Mouse (Mus musculus): ENCODE results near the gene Sirt2. TPM values are rescaled to one million over a fixed set of nuclear protein-coding genes. Genes with fewer than 3 reads are reported as not detected.

The Sirt2 gene
- total and polyA plus RNA-seq, 3 experiments = 34.1 to 103 (median 60.0) TPM

DNA sequence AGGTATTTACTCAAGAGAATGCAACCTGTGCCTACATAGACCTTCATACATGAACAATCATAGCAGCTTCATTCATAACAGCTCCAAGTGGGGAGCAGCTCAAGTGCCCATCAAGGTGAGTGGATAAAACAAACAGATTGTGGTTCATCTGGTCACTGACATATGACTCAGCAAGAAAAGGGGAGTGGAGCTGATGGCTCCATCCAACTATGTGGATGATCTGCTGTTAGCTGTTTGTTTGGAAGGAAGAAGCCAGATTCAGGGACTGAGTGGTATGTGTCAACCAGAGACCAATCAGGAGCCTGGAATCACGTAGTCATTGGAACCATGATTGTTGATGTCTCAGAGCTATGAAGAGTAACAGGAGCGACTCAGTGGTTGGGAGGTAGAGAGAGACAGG, 41.9 kb upstream of the Sirt2 start:
- peaks cover 7% of the 10 kb centered on the region; the same call in 1 of the 2 replicates for H3K27me3 ChIP-seq (ENCODE audit: insufficient read depth, low read length)
- no peaks in the 10 kb centered on the region for H3K4me1 ChIP-seq (ENCODE audit: insufficient read depth, low read depth, low read length)
- H3K36me3 ChIP-seq (replicated peaks) = no peaks in the 10 kb centered on the region
- H3K9me3 ChIP-seq (replicated peaks) = peaks cover 4% of the 10 kb centered on the region
- no peak overlapping the region for H3K4me3 ChIP-seq (ENCODE audit: low read depth, low read length)
- TF ChIP-seq TAL1 (conservative IDR thresholded peaks at IDR 0.05; ENCODE audit: low read depth, low read length) = no peak
- TF ChIP-seq CTCF (IDR thresholded peaks at IDR 0.05; ENCODE audit: low read depth, low read length) = no peak
- TF ChIP-seq POLR2AphosphoS5 (IDR thresholded peaks at IDR 0.05; ENCODE audit: insufficient replicate concordance, low read depth, low read length) = no peak
- TF ChIP-seq GATA2 (IDR thresholded peaks at IDR 0.05; ENCODE audit: borderline replicate concordance, low read depth, low read length) = no peak
- no peak for TF ChIP-seq GATA1 (IDR thresholded peaks at IDR 0.05; ENCODE audit: borderline replicate concordance, low read length)
- DNase-seq (ENCODE audit: low spot score) (no peak), ATAC-seq (ENCODE audit: extremely low read depth, insufficient number of reproducible peaks, low FRiP score, poor library complexity, severe bottlenecking) (no peak)

DNA sequence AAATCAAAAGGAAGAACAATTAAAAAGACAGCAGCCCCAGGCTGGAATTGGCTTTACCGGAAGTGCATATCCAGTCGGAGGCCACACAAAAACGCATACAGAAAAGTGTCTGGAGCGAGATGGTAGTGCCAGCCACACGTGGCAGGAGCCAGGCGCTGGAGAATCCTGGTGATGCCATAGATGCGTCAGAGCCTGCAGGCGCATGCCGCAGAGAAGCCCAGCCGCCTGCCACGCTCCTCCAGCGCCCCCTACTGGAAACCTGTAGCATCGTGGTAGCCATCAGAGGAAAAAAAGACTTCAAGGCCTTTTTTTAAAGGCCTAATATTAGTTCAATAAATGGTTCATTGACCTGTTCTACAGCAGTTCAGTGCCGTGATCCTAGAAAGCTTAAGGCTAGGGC, 39.9 kb upstream of the Sirt2 start:
- Histone ChIP-seq H3K4me1 (ENCODE audit: insufficient read depth, low read depth, low read length) (no peaks in the 10 kb centered on the region), H3K4me3 (ENCODE audit: low read depth, low read length) (no peak overlapping the region), H3K27me3 (ENCODE audit: insufficient read depth, low read length) (peaks cover 7% of the 10 kb centered on the region; the same call in 1 of the 2 replicates), H3K36me3 (replicated peaks) (no peaks in the 10 kb centered on the region), H3K9me3 (replicated peaks) (peaks cover 4% of the 10 kb centered on the region)
- DNase-seq (ENCODE audit: low spot score) (no peak), ATAC-seq (ENCODE audit: extremely low read depth, insufficient number of reproducible peaks, low FRiP score, poor library complexity, severe bottlenecking) (no peak)
- TF ChIP-seq CTCF (IDR thresholded peaks at IDR 0.05; ENCODE audit: low read depth, low read length) = no peak
- no peak for TF ChIP-seq GATA1 (IDR thresholded peaks at IDR 0.05; ENCODE audit: borderline replicate concordance, low read length)
- TF ChIP-seq POLR2AphosphoS5 (IDR thresholded peaks at IDR 0.05; ENCODE audit: insufficient replicate concordance, low read depth, low read length) = no peak

DNA sequence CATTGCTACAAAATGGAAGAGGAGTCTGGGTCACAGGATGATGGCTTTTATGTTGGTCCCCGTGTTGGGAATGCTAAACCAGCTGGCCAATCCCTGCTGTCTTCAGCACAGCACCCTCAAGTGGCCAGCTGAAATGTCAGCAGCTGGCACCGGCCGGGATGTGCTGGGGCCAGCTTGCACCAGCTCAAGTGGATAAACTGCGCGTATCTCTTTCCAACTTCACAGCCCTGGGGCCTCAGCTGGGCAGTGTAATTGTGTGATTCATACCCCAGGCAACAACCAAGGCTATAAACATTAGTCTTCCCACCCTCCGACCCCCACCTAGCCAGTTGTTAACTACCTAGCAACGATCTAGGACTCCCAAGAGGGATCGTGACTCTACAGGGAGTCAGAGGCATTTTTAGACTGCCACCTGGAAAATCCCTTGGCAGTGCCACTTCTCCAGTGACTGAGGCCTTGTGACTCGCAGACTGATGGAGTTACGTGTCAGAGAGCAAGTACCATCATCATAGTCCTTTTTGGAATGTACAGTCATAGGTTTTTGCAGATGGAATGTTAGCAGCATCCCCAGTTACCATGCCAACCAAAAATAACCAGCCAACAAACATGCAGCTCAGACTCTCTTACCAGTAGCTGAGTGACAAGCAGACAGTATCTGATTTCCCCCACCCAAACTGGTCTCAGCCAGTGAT, 38.7 kb upstream of the Sirt2 start:
- TF ChIP-seq GATA1 (IDR thresholded peaks at IDR 0.05; ENCODE audit: borderline replicate concordance, low read length) (no peak), POLR2AphosphoS5 (IDR thresholded peaks at IDR 0.05; ENCODE audit: insufficient replicate concordance, low read depth, low read length) (no peak), GATA2 (IDR thresholded peaks at IDR 0.05; ENCODE audit: borderline replicate concordance, low read depth, low read length) (no peak), CTCF (IDR thresholded peaks at IDR 0.05; ENCODE audit: low read depth, low read length) (no peak), TAL1 (conservative IDR thresholded peaks at IDR 0.05; ENCODE audit: low read depth, low read length) (no peak)
- ATAC-seq (ENCODE audit: extremely low read depth, insufficient number of reproducible peaks, low FRiP score, poor library complexity, severe bottlenecking) = no peak
- H3K36me3 ChIP-seq (replicated peaks) = no peaks in the 10 kb centered on the region
- no peak overlapping the region for H3K4me3 ChIP-seq (ENCODE audit: low read depth, low read length)
- peaks cover 11% of the 10 kb centered on the region for H3K9me3 ChIP-seq (replicated peaks)
- no peak for DNase-seq (ENCODE audit: low spot score)
- peaks cover 7% of the 10 kb centered on the region; the same call in 1 of the 2 replicates for H3K27me3 ChIP-seq (ENCODE audit: insufficient read depth, low read length)
- H3K4me1 ChIP-seq (ENCODE audit: insufficient read depth, low read depth, low read length) = no peaks in the 10 kb centered on the region

DNA sequence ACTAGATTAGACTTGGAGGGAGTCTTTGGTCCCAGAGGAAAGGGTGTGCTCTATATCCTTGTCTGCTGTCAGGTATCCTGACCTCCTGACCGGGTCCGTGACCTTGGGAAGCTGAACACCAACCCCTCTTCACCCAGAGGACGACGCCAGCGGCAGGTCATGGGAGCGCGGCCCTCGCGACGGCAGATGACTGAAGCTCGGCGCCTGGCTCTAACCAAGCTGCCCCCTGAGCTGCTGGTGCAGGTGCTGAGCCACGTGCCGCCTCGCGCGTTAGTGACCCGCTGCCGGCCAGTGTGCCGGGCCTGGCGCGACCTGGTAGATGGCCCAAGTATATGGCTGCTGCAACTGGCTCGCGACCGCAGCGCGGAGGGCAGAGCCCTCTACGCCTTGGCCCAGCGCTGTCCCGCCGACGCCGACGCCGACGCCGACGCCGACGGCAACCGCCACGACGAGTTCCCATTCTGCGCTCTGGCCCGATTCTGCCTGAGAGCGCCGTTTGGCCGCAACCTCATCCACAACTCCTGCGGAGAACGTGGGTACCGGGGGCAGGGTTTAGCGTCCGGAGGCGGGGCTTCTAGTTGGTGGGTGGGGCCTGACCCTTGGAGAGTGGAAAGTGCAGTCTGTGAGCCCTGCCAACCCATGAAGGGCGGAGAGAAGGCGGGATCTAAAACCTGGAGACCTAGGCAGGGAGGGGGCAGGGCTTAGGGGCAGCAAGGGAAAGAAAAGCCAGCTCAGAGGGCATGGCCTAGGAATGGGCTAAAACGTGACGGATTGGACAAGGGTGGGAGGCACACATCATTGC, 34.0 kb upstream of the Sirt2 start:
- no peak for TF ChIP-seq POLR2AphosphoS5 (IDR thresholded peaks at IDR 0.05; ENCODE audit: insufficient replicate concordance, low read depth, low read length)
- ATAC-seq (ENCODE audit: extremely low read depth, insufficient number of reproducible peaks, low FRiP score, poor library complexity, severe bottlenecking) (no peak), DNase-seq (ENCODE audit: low spot score) (no peak)
- peaks cover 8% of the 10 kb centered on the region; the same call in 1 of the 2 replicates for H3K27me3 ChIP-seq (ENCODE audit: insufficient read depth, low read length)
- H3K4me3 ChIP-seq (ENCODE audit: low read depth, low read length) = no peak overlapping the region
- peaks cover 9% of the 10 kb centered on the region for H3K9me3 ChIP-seq (replicated peaks)
- peaks cover 3% of the 10 kb centered on the region; the same call in 1 of the 2 replicates for H3K4me1 ChIP-seq (ENCODE audit: insufficient read depth, low read depth, low read length)
- peaks cover 5% of the 10 kb centered on the region for H3K36me3 ChIP-seq (replicated peaks)

DNA sequence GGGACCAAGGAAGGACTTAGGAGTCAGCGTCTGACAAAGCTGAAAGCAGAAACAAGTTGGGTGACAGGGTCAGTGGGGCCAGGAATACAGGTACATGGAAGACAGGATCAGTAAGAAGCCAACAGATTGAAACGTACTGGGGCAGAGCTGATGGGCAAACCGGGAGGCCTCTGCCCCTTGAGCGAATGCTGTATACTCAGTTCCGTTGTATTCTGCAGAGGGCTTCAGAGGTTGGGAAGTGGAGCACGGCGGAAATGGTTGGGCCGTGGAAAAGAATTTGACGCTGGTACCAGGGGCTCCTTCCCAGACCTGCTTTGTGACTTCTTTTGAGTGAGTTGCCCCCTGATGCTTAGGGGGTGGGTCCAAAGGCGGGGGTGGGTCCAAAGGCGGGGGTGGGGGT, 33.3 kb upstream of the Sirt2 start:
- H3K9me3 ChIP-seq (replicated peaks) = peaks cover 9% of the 10 kb centered on the region
- H3K36me3 ChIP-seq (replicated peaks) = peaks cover 8% of the 10 kb centered on the region
- ATAC-seq (ENCODE audit: extremely low read depth, insufficient number of reproducible peaks, low FRiP score, poor library complexity, severe bottlenecking) = no peak
- H3K4me1 ChIP-seq (ENCODE audit: insufficient read depth, low read depth, low read length) = peaks cover 3% of the 10 kb centered on the region; the same call in 1 of the 2 replicates
- TF ChIP-seq POLR2AphosphoS5 (IDR thresholded peaks at IDR 0.05; ENCODE audit: insufficient replicate concordance, low read depth, low read length) = no peak
- TF ChIP-seq TAL1 (conservative IDR thresholded peaks at IDR 0.05; ENCODE audit: low read depth, low read length) = no peak
- TF ChIP-seq GATA1 (IDR thresholded peaks at IDR 0.05; ENCODE audit: borderline replicate concordance, low read length) = no peak
- TF ChIP-seq CTCF (IDR thresholded peaks at IDR 0.05; ENCODE audit: low read depth, low read length) = no peak
- TF ChIP-seq GATA2 (IDR thresholded peaks at IDR 0.05; ENCODE audit: borderline replicate concordance, low read depth, low read length) = no peak
- no peak for DNase-seq (ENCODE audit: low spot score)
- no peak overlapping the region for H3K4me3 ChIP-seq (ENCODE audit: low read depth, low read length)
- H3K27me3 ChIP-seq (ENCODE audit: insufficient read depth, low read length) = peaks cover 7% of the 10 kb centered on the region; the same call in 1 of the 2 replicates

DNA sequence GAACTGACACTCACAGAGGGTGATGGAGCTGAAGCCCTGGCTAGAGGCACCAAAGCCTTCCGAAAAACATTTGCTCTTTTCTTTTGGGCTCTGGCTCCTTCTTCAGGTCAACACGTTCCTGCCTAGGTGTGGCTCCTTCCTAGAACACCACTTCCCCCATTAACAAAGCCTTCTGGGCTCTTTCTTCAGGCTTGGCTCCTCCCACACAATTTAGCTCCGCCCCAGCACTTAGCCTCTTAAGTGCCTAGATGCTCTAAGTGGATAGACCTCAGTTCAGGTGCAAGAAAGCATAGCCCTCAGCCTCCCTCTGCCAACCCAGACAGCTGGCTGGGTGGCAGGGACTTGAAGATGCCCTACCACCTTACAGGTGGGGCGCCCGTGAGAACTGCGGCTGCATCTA, 30.8 kb upstream of the Sirt2 start:
- Histone ChIP-seq H3K9me3 (replicated peaks) (peaks cover 9% of the 10 kb centered on the region), H3K4me3 (ENCODE audit: low read depth, low read length) (no peak overlapping the region), H3K4me1 (ENCODE audit: insufficient read depth, low read depth, low read length) (peaks cover 19% of the 10 kb centered on the region), H3K27me3 (ENCODE audit: insufficient read depth, low read length) (peaks cover 2% of the 10 kb centered on the region; the same call in 1 of the 2 replicates), H3K36me3 (replicated peaks) (peaks cover 31% of the 10 kb centered on the region)
- no peak for TF ChIP-seq TAL1 (conservative IDR thresholded peaks at IDR 0.05; ENCODE audit: low read depth, low read length)
- no peak for TF ChIP-seq GATA2 (IDR thresholded peaks at IDR 0.05; ENCODE audit: borderline replicate concordance, low read depth, low read length)
- no peak for TF ChIP-seq GATA1 (IDR thresholded peaks at IDR 0.05; ENCODE audit: borderline replicate concordance, low read length)
- no peak for DNase-seq (ENCODE audit: low spot score)
- no peak for ATAC-seq (ENCODE audit: extremely low read depth, insufficient number of reproducible peaks, low FRiP score, poor library complexity, severe bottlenecking)

All from G1E (cell line).